Mouse (Mus musculus) testis, adult 2 months (tissue): ENCODE measurements around the gene Duoxa1.

ENCODE experiments used
- CTCF ChIP-seq: fragments of 200-500 bp; IDR thresholded peaks from 2 replicates; pipeline ENCODE4 v1.5.1; 2012; ENCODE audit warnings: low read depth, mild to moderate bottlenecking, inconsistent platforms, low read length, moderate library complexity; ENCODE audit not compliant: control insufficient read depth, insufficient read depth, insufficient replicate concordance
- POLR2A ChIP-seq: fragments of 200-500 bp; IDR thresholded peaks from 2 replicates; pipeline ENCODE4 v1.6.1; 2012; ENCODE audit warnings: low read depth, mild to moderate bottlenecking, inconsistent platforms, low read length, moderate library complexity; ENCODE audit not compliant: control insufficient read depth

- TF ChIP-seq CTCF, result no peak
- no peak for TF ChIP-seq POLR2A
These were observed 40.2 kb upstream of the Duoxa1 start for GRCm38 (mm10) chr2:122353765-122354164.
